15 mouse cellular contexts compared by ENCODE assay signal in genomic region chr12:56692536-56692935, GRCm38 (mm10). TPM values are rescaled to one million over a fixed set of nuclear protein-coding genes. Genes with fewer than 3 reads are reported as not detected.
DNase-seq lines count a peak whose midpoint lies in the region; ATAC-seq and TF ChIP-seq lines count a peak whose summit lies in the region.
"Had no signal": no experiment of that assay in that cellular context is flagged by ENCODE, and none has a peak within 500 bp of the region (broad histone marks: within the 10 kb centered on the region; RNA-seq: fewer than 3 reads in every experiment).

No protein-coding gene starts in this region.

- no peak for TF ChIP-seq POLR2A in limb, embryonic 14.5 days (IDR thresholded peaks at IDR 0.05; ENCODE audit: borderline replicate concordance, extremely low read depth, insufficient read depth, insufficient read length)

- WGBS in heart, embryonic 15.5 days = 8% methylated on average over 19 of the region's 19 CpGs
- WGBS in midbrain, embryonic 10.5 days = under 1% methylated on average over 19 of the region's 19 CpGs
- 2% methylated on average over 19 of the region's 19 CpGs for WGBS in midbrain, embryonic 13.5 days
- 9% methylated on average over 19 of the region's 19 CpGs for WGBS in limb, embryonic 14.5 days

- H3K9me3 ChIP-seq in heart, embryonic 15.5 days (replicated peaks) = no peaks in the 10 kb centered on the region
- no peaks in the 10 kb centered on the region for H3K9me3 ChIP-seq in midbrain, embryonic 10.5 days (replicated peaks)
- no peaks in the 10 kb centered on the region for H3K9me3 ChIP-seq in midbrain, embryonic 13.5 days
- H3K9me3 ChIP-seq in limb, embryonic 14.5 days (ENCODE audit: control insufficient read depth, low read length) = no peaks in the 10 kb centered on the region

- DNase-seq in heart, adult 18-20 months = no peak
- DNase-seq in midbrain, embryonic 10.5 days (ENCODE audit: low spot score) = peak; percentile 59
- DNase-seq in embryo, embryonic 11 days = peak; percentile 48
- DNase-seq in limb, embryonic 14.5 days (ENCODE audit: low spot score) = no peak
- no peak for DNase-seq in left cerebral cortex, postnatal 25 days (ENCODE audit: low spot score in 2 of 2)
- DNase-seq in cerebellum, postnatal 4 days (ENCODE audit: low spot score in 2 of 2) = no peak
- DNase-seq: cerebellum, adult 2 months; kidney, postnatal 36 days; lung, postnatal 10 days; right cerebral cortex, adult 18-20 months had no signal

- no peak overlapping the region for H3K27ac ChIP-seq in heart, embryonic 15.5 days
- H3K27ac ChIP-seq in midbrain, embryonic 10.5 days (replicated peaks) = no peak overlapping the region
- no peak overlapping the region for H3K27ac ChIP-seq in midbrain, embryonic 13.5 days
- no peak overlapping the region for H3K27ac ChIP-seq in limb, embryonic 14.5 days (replicated peaks; ENCODE audit: low read depth, low read length)

- no peak overlapping the region for H3K9ac ChIP-seq in heart, embryonic 15.5 days
- H3K9ac ChIP-seq in midbrain, embryonic 13.5 days (replicated peaks) = no peak overlapping the region
- no peak overlapping the region for H3K9ac ChIP-seq in limb, embryonic 14.5 days (ENCODE audit: low read depth, low read length, severe bottlenecking)

- H3K36me3 ChIP-seq in heart, embryonic 15.5 days = no peaks in the 10 kb centered on the region
- no peaks in the 10 kb centered on the region for H3K36me3 ChIP-seq in midbrain, embryonic 10.5 days
- no peaks in the 10 kb centered on the region for H3K36me3 ChIP-seq in midbrain, embryonic 13.5 days
- H3K36me3 ChIP-seq in limb, embryonic 14.5 days (ENCODE audit: control insufficient read depth, insufficient read depth, low read length) = no peaks in the 10 kb centered on the region

- peaks cover 50% of the 10 kb centered on the region for H3K4me1 ChIP-seq in heart, embryonic 15.5 days (replicated peaks)
- peaks cover 61% of the 10 kb centered on the region for H3K4me1 ChIP-seq in midbrain, embryonic 10.5 days
- peaks cover 25% of the 10 kb centered on the region for H3K4me1 ChIP-seq in midbrain, embryonic 13.5 days (replicated peaks)
- peaks cover 6% of the 10 kb centered on the region; the same call in 1 of the 2 replicates for H3K4me1 ChIP-seq in limb, embryonic 14.5 days (ENCODE audit: control insufficient read depth, insufficient read depth, low read length)

- H3K4me2 ChIP-seq in heart, embryonic 15.5 days = peak overlapping the region; percentile 24; the same call in 1 of the 2 replicates
- H3K4me2 ChIP-seq in midbrain, embryonic 13.5 days (replicated peaks) = no peak overlapping the region
- peak overlapping the region; percentile 49; the same call in 1 of the 2 replicates for H3K4me2 ChIP-seq in limb, embryonic 14.5 days (replicated peaks; ENCODE audit: low read depth, low read length, severe bottlenecking)

- no peak for ATAC-seq in heart, embryonic 15.5 days (replicated peaks; ENCODE audit: insufficient number of reproducible peaks, insufficient read depth, low FRiP score, low read depth)
- no peak for ATAC-seq in midbrain, embryonic 13.5 days
- no peak for ATAC-seq in limb, embryonic 14.5 days (ENCODE audit: low FRiP score, low read depth)

- intact Hi-C loops in left cerebral cortex, postnatal 25 days (cut with DNase I) = loop anchor here (5.0 kb wide), 2 partner anchors 75 to 155 kb away; partner anchors contain the start of gene Nkx2-1

- peak overlapping the region; percentile 36; the same call in 1 of the 2 replicates for H3K4me3 ChIP-seq in heart, embryonic 15.5 days
- H3K4me3 ChIP-seq in midbrain, embryonic 10.5 days = no peak overlapping the region; the same call in 1 of the 2 replicates
- no peak overlapping the region for H3K4me3 ChIP-seq in midbrain, embryonic 13.5 days (replicated peaks)
- H3K4me3 ChIP-seq in limb, embryonic 14.5 days (replicated peaks; ENCODE audit: low read length) = peak overlapping the region; percentile 37

- peaks cover 100% of the 10 kb centered on the region for H3K27me3 ChIP-seq in heart, embryonic 15.5 days
- peaks cover 100% of the 10 kb centered on the region for H3K27me3 ChIP-seq in midbrain, embryonic 10.5 days (ENCODE audit: low read depth, poor library complexity, severe bottlenecking)
- peaks cover 99% of the 10 kb centered on the region for H3K27me3 ChIP-seq in midbrain, embryonic 13.5 days
- peaks cover 99% of the 10 kb centered on the region for H3K27me3 ChIP-seq in limb, embryonic 14.5 days (ENCODE audit: control insufficient read depth, insufficient read depth, low read length)

RNA-seq across cellular contexts. Expression of gene Pax9, which starts 1.0 kb away (rescaled TPM):
- polyA plus RNA-seq in heart, embryonic 15.5 days (2015; fragmentation: Nextera tagmentation; extraction: Ambion mirVana) = 0.26 and 2.4 TPM in 2 replicates
- total RNA-seq in heart, adult 18-20 months (2021) = under 1 TPM; 0.07 to 0.64 TPM
- polyA plus RNA-seq in midbrain, embryonic 10.5 days (2016; fragmentation: Nextera tagmentation; extraction: Ambion mirVana) = 0.56 and 0.63 TPM in 2 replicates
- polyA plus RNA-seq in midbrain, embryonic 13.5 days (2015; fragmentation: Nextera tagmentation; extraction: Ambion mirVana) = not detected in 2 replicates
- polyA plus RNA-seq in limb, embryonic 14.5 days (2012; rRNA removed) = 8.3 and 14.1 TPM in 2 replicates
- polyA plus RNA-seq in limb, embryonic 14.5 days (2014; fragmentation: Nextera tagmentation; extraction: Ambion mirVana) = 3.8 and 4.3 TPM in 2 replicates
- total RNA-seq in left cerebral cortex, postnatal 25 days (2021) = not detected
- total RNA-seq: adrenal gland, postnatal 4 days; hematopoietic stem cell, adult 5-6 weeks had no signal
- polyA plus RNA-seq: cerebellum, adult 2 months; urinary bladder, adult 2 months had no signal

Comparison
In these comparisons a context has a peak if more than half of its experiments do, and no peak if none do; other contexts are left out.
1. H3K4me3 ChIP-seq: peak in heart, embryonic 15.5 days (single experiment) and limb, embryonic 14.5 days (single experiment); none in midbrain, embryonic 10.5 days (single experiment) and midbrain, embryonic 13.5 days (single experiment).
2. DNase-seq: peak in midbrain, embryonic 10.5 days (single experiment) and embryo, embryonic 11 days (single experiment); none in heart, adult 18-20 months (0 of 2), limb, embryonic 14.5 days (single experiment), left cerebral cortex, postnatal 25 days (0 of 2) and cerebellum, postnatal 4 days (0 of 2).